Mouse (Mus musculus) kidney, embryonic 15.5 days (tissue): ENCODE results near the gene Cntln. TPM values are rescaled to one million over a fixed set of nuclear protein-coding genes. Genes with fewer than 3 reads are reported as not detected.

Experiments
- ATAC-seq: fragments of 200-750 bp; cut with Nextera tagmentation; replicated peaks from 2 replicates; pipeline ENCODE4 v1.8.0; 2017; ENCODE audit warnings: moderate TSS enrichment; ENCODE audit not compliant: low FRiP score
- H3K27ac ChIP-seq: fragments of 300-500 bp; sonication (generic); 2 replicates; pipeline ENCODE4 v1.5.1; 2015; ENCODE audit warnings: mild to moderate bottlenecking, inconsistent platforms
- H3K27me3 ChIP-seq: fragments of 300-500 bp; sonication (generic); 2 replicates; pipeline ENCODE4 v1.6.1; 2015; ENCODE audit warnings: inconsistent platforms
- H3K36me3 ChIP-seq: fragments of 300-500 bp; sonication (generic); 2 replicates; pipeline ENCODE4 v1.6.1; 2015; ENCODE audit warnings: inconsistent platforms
- H3K4me1 ChIP-seq: fragments of 300-500 bp; sonication (generic); 2 replicates; pipeline ENCODE4 v1.6.1; 2015; ENCODE audit warnings: inconsistent platforms
- H3K4me2 ChIP-seq: fragments of 300-500 bp; sonication (generic); 2 replicates; pipeline ENCODE4 v1.6.1; 2015; ENCODE audit warnings: moderate library complexity, mild to moderate bottlenecking, inconsistent platforms
- H3K4me3 ChIP-seq: fragments of 300-500 bp; sonication (generic); replicated peaks from 2 replicates; pipeline ENCODE4 v1.5.1; 2015; ENCODE audit warnings: mild to moderate bottlenecking, inconsistent platforms
- H3K9ac ChIP-seq: fragments of 300-500 bp; sonication (generic); 2 replicates; pipeline ENCODE4 v1.6.1; 2015; ENCODE audit warnings: mild to moderate bottlenecking, inconsistent platforms
- H3K9me3 ChIP-seq: fragments of 300-500 bp; sonication (generic); replicated peaks from 2 replicates; pipeline ENCODE4 v1.6.1; 2016; ENCODE audit warnings: inconsistent platforms
- WGBS: fragments of 180-500 bp; shearing (Covaris S2); methylation state at CpG from one replicate; pipeline ENCODE4 v1.1.7; 2015; ENCODE audit warnings: mixed read lengths; 5-methylcytosine and 5-hydroxymethylcytosine counted together
- polyA plus RNA-seq: library from polyadenylated mRNA; unstranded; fragments of >200 nt; fragmentation: Nextera tagmentation; extraction: Ambion mirVana; gene quantifications from 2 replicates; pipeline ENCODE4 v1.2.1, GENCODE M21; 2015

Cntln gene
- polyA plus RNA-seq, 1 experiment from 2014 or later = 10.2 TPM

GRCm38 (mm10) chr4:85061676-85062075 lies 177.6 kb downstream of the Cntln start:
- no peaks in the 10 kb centered on the region for H3K36me3 ChIP-seq
- no peaks in the 10 kb centered on the region for H3K4me1 ChIP-seq
- no peaks in the 10 kb centered on the region for H3K27me3 ChIP-seq
- no peak overlapping the region for H3K27ac ChIP-seq
- ATAC-seq = no peak
- H3K9me3 ChIP-seq = no peaks in the 10 kb centered on the region
- H3K9ac ChIP-seq = no peak overlapping the region
- H3K4me3 ChIP-seq = no peak overlapping the region
- no peak overlapping the region for H3K4me2 ChIP-seq
- WGBS = 64% methylated on average over 2 of the region's 2 CpGs

GRCm38 (mm10) chr4:85096033-85096432 lies 211.9 kb downstream of the Cntln start:
- Histone ChIP-seq H3K27me3 (no peaks in the 10 kb centered on the region), H3K4me2 (no peak overlapping the region), H3K4me3 (no peak overlapping the region), H3K27ac (no peak overlapping the region), H3K9me3 (no peaks in the 10 kb centered on the region), H3K36me3 (0 out of 2 replicates have a peak, but pooled peaks cover 6% of the 10 kb centered on the region), H3K4me1 (no peaks in the 10 kb centered on the region), H3K9ac (no peak overlapping the region)
- WGBS = 78% methylated on average over 4 of the region's 4 CpGs
- ATAC-seq = no peak

GRCm38 (mm10) chr4:85096682-85097081 lies 212.6 kb downstream of the Cntln start:
- no peaks in the 10 kb centered on the region for H3K4me1 ChIP-seq
- H3K9me3 ChIP-seq = no peaks in the 10 kb centered on the region
- no peak overlapping the region for H3K27ac ChIP-seq
- WGBS = 15% methylated on average over 7 of the region's 7 CpGs
- H3K9ac ChIP-seq = no peak overlapping the region
- H3K4me3 ChIP-seq = no peak overlapping the region
- no peak overlapping the region for H3K4me2 ChIP-seq
- H3K36me3 ChIP-seq = 0 out of 2 replicates have a peak, but pooled peaks cover 6% of the 10 kb centered on the region
- ATAC-seq = 0 out of 2 replicates have a peak, but pooled peaks have one; percentile 52
- no peaks in the 10 kb centered on the region for H3K27me3 ChIP-seq

GRCm38 (mm10) chr4:85102168-85102567 lies 218.1 kb downstream of the Cntln start:
- 94% methylated on average over 4 of the region's 4 CpGs for WGBS
- H3K4me2 ChIP-seq = no peak overlapping the region
- ATAC-seq = no peak

GRCm38 (mm10) chr4:85106416-85106815 lies 222.3 kb downstream of the Cntln start:
- Histone ChIP-seq H3K9ac (no peak overlapping the region), H3K4me2 (no peak overlapping the region), H3K27ac (no peak overlapping the region), H3K4me1 (no peaks in the 10 kb centered on the region), H3K27me3 (no peaks in the 10 kb centered on the region), H3K4me3 (no peak overlapping the region), H3K9me3 (no peaks in the 10 kb centered on the region), H3K36me3 (no peaks in the 10 kb centered on the region)
- no peak for ATAC-seq
- 95% methylated on average over 1 of the region's 1 CpGs for WGBS

More at GRCm38 (mm10) chr4:85102168-85102567, 218.1 kb downstream of the Cntln start:
- H3K9ac ChIP-seq = no peak overlapping the region
- no peak overlapping the region for H3K4me3 ChIP-seq
- H3K9me3 ChIP-seq = no peaks in the 10 kb centered on the region
- no peaks in the 10 kb centered on the region for H3K27me3 ChIP-seq
- 0 out of 2 replicates have a peak, but pooled peaks cover 6% of the 10 kb centered on the region for H3K36me3 ChIP-seq
- H3K4me1 ChIP-seq = no peaks in the 10 kb centered on the region
- no peak overlapping the region for H3K27ac ChIP-seq

- H3K4me3 ChIP-seq = no peak overlapping the region
- no peaks in the 10 kb centered on the region for H3K36me3 ChIP-seq
- H3K9ac ChIP-seq = no peak overlapping the region
- no peaks in the 10 kb centered on the region for H3K9me3 ChIP-seq
- no peak overlapping the region for H3K4me2 ChIP-seq
- no peaks in the 10 kb centered on the region for H3K27me3 ChIP-seq
- ATAC-seq = no peak
- no peak overlapping the region for H3K27ac ChIP-seq
- H3K4me1 ChIP-seq = no peaks in the 10 kb centered on the region
- 92% methylated on average over 2 of the region's 2 CpGs for WGBS
Observed at GRCm38 (mm10) chr4:85106961-85107360, 222.9 kb downstream of the Cntln start.

- no peaks in the 10 kb centered on the region for H3K4me1 ChIP-seq
- no peak overlapping the region for H3K27ac ChIP-seq
- H3K9ac ChIP-seq = no peak overlapping the region
- ATAC-seq = no peak
- no peaks in the 10 kb centered on the region for H3K9me3 ChIP-seq
- H3K36me3 ChIP-seq = no peaks in the 10 kb centered on the region
- no peak overlapping the region for H3K4me3 ChIP-seq
- no peaks in the 10 kb centered on the region for H3K27me3 ChIP-seq
- WGBS = 69% methylated on average over 3 of the region's 3 CpGs
- no peak overlapping the region for H3K4me2 ChIP-seq
Observed at GRCm38 (mm10) chr4:85120271-85120670, 236.2 kb downstream of the Cntln start.

- 64% methylated on average over 5 of the region's 5 CpGs for WGBS
- Histone ChIP-seq H3K4me2 (no peak overlapping the region), H3K9ac (no peak overlapping the region), H3K4me1 (no peaks in the 10 kb centered on the region), H3K9me3 (no peaks in the 10 kb centered on the region), H3K4me3 (no peak overlapping the region), H3K27ac (no peak overlapping the region), H3K27me3 (no peaks in the 10 kb centered on the region), H3K36me3 (no peaks in the 10 kb centered on the region)
- no peak for ATAC-seq
Observed at GRCm38 (mm10) chr4:85149726-85150125, 265.6 kb downstream of the Cntln start.

- no peak for ATAC-seq
- no peak overlapping the region for H3K27ac ChIP-seq
- WGBS = 67% methylated on average over 7 of the region's 7 CpGs
- H3K9ac ChIP-seq = no peak overlapping the region
- no peaks in the 10 kb centered on the region for H3K36me3 ChIP-seq
- no peaks in the 10 kb centered on the region for H3K4me1 ChIP-seq
- no peak overlapping the region for H3K4me3 ChIP-seq
- no peaks in the 10 kb centered on the region for H3K9me3 ChIP-seq
- no peaks in the 10 kb centered on the region for H3K27me3 ChIP-seq
- no peak overlapping the region for H3K4me2 ChIP-seq
Observed at GRCm38 (mm10) chr4:85151881-85152280, 267.8 kb downstream of the Cntln start.

GRCm38 (mm10) chr4:85154361-85154760 lies 270.3 kb downstream of the Cntln start:
- no peak overlapping the region for H3K9ac ChIP-seq
- ATAC-seq = no peak
- no peaks in the 10 kb centered on the region for H3K27me3 ChIP-seq
- no peaks in the 10 kb centered on the region for H3K4me1 ChIP-seq
- no peak overlapping the region for H3K4me3 ChIP-seq
- H3K36me3 ChIP-seq = no peaks in the 10 kb centered on the region
- H3K9me3 ChIP-seq = no peaks in the 10 kb centered on the region
- no peak overlapping the region for H3K4me2 ChIP-seq
- WGBS = 88% methylated on average over 1 of the region's 1 CpGs
- no peak overlapping the region for H3K27ac ChIP-seq

GRCm38 (mm10) chr4:85161156-85161555 lies 277.0 kb downstream of the Cntln start:
- H3K27me3 ChIP-seq = no peaks in the 10 kb centered on the region; the same call in 1 of the 2 replicates
- WGBS = 47% methylated on average over 4 of the region's 4 CpGs
- no peak overlapping the region for H3K27ac ChIP-seq
- no peak for ATAC-seq
- no peak overlapping the region for H3K4me2 ChIP-seq
- H3K4me1 ChIP-seq = no peaks in the 10 kb centered on the region; the same call in 1 of the 2 replicates
- H3K9me3 ChIP-seq = no peaks in the 10 kb centered on the region
- no peak overlapping the region for H3K9ac ChIP-seq
- H3K4me3 ChIP-seq = no peak overlapping the region
- H3K36me3 ChIP-seq = no peaks in the 10 kb centered on the region

GRCm38 (mm10) chr4:85162468-85163312 lies 278.6 kb downstream of the Cntln start:
- H3K9ac ChIP-seq = no peak overlapping the region
- H3K36me3 ChIP-seq = no peaks in the 10 kb centered on the region
- no peak overlapping the region for H3K4me3 ChIP-seq
- no peaks in the 10 kb centered on the region for H3K9me3 ChIP-seq
- no peak overlapping the region for H3K27ac ChIP-seq
- no peaks in the 10 kb centered on the region; the same call in 1 of the 2 replicates for H3K27me3 ChIP-seq
- peak overlapping the region; percentile 37 for H3K4me2 ChIP-seq
- ATAC-seq = peak; percentile 80
- no peaks in the 10 kb centered on the region; the same call in 1 of the 2 replicates for H3K4me1 ChIP-seq
- WGBS = 26% methylated on average over 27 of the region's 27 CpGs
